Mouse (Mus musculus) intestine, postnatal 0 days (tissue): ENCODE data around the gene Gpsm3. TPM values are rescaled to one million over a fixed set of nuclear protein-coding genes. Genes with fewer than 3 reads are reported as not detected.

Source experiments
- ATAC-seq: fragments of 200-750 bp; cut with Nextera tagmentation; 2 replicates; pipeline ENCODE4 v1.8.0; 2017; ENCODE audit warnings: mild to moderate bottlenecking, moderate TSS enrichment, moderate library complexity
- H3K27ac ChIP-seq: fragments of 300-500 bp; sonication (generic); 2 replicates; pipeline ENCODE4 v1.5.1; 2014; ENCODE audit warnings: mild to moderate bottlenecking, low read depth, low read length, moderate library complexity
- H3K27me3 ChIP-seq: fragments of 300-500 bp; sonication (generic); replicated peaks from 2 replicates; pipeline ENCODE4 v1.6.1; 2014; ENCODE audit warnings: low read length, mixed read lengths; ENCODE audit not compliant: control insufficient read depth, insufficient read depth
- H3K36me3 ChIP-seq: fragments of 300-500 bp; sonication (generic); 2 replicates; pipeline ENCODE4 v1.6.1; 2014; ENCODE audit warnings: mild to moderate bottlenecking, moderate library complexity; ENCODE audit not compliant: control insufficient read depth, insufficient read depth
- H3K4me1 ChIP-seq: fragments of 300-500 bp; sonication (generic); replicated peaks from 2 replicates; pipeline ENCODE4 v1.6.1; 2014; ENCODE audit warnings: antibody characterized with exemption, low read length, mixed read lengths; ENCODE audit not compliant: control insufficient read depth, insufficient read depth
- H3K4me2 ChIP-seq: fragments of 300-500 bp; sonication (generic); replicated peaks from 2 replicates; pipeline ENCODE4 v1.6.1; 2014; ENCODE audit warnings: low read depth, mild to moderate bottlenecking, moderate library complexity
- H3K4me3 ChIP-seq: fragments of 300-500 bp; sonication (generic); 2 replicates; pipeline ENCODE4 v1.5.1; 2014; ENCODE audit warnings: low read depth, low read length
- H3K9ac ChIP-seq: fragments of 300-500 bp; sonication (generic); 2 replicates; pipeline ENCODE4 v1.6.1; 2014; ENCODE audit warnings: mild to moderate bottlenecking, low read depth, low read length
- H3K9me3 ChIP-seq: fragments of 300-500 bp; sonication (generic); 2 replicates; pipeline ENCODE4 v1.6.1; 2016; ENCODE audit warnings: mixed run types; ENCODE audit not compliant: control insufficient read depth
- CTCF ChIP-seq: sonication (generic); IDR thresholded peaks from 2 replicates; pipeline ENCODE4 v1.5.1; 2016; ENCODE audit warnings: low read depth, mild to moderate bottlenecking, control low read depth, antibody characterized with exemption, moderate library complexity
- WGBS: fragments of 180-500 bp; shearing (Covaris S2); extraction: QIAGEN DNeasy Blood & Tissue Kit; methylation state at CpG from one replicate; pipeline ENCODE4 v1.1.7; 2014; 5-methylcytosine and 5-hydroxymethylcytosine counted together
- polyA plus RNA-seq: library from polyadenylated mRNA; unstranded; fragments of >200 nt; fragmentation: Nextera tagmentation; extraction: Ambion mirVana; gene quantifications from 2 replicates; pipeline ENCODE4 v1.2.1, GENCODE M21; 2015

Gpsm3 gene
- polyA plus RNA-seq, 1 experiment from 2014 or later, result 8.6 TPM

- no peak for TF ChIP-seq CTCF
- H3K36me3 ChIP-seq, result peaks cover 39% of the 10 kb centered on the region
- peak overlapping the region; percentile 7; the same call in 1 of the 2 replicates for H3K27ac ChIP-seq
- no peak overlapping the region for H3K4me3 ChIP-seq
- H3K27me3 ChIP-seq, result no peaks in the 10 kb centered on the region
- no peak overlapping the region for H3K9ac ChIP-seq
- H3K9me3 ChIP-seq, result no peaks in the 10 kb centered on the region
- 60% methylated on average over 7 of the region's 7 CpGs for WGBS
- 0 out of 2 replicates have a peak, but pooled peaks cover 7% of the 10 kb centered on the region for H3K4me1 ChIP-seq
- no peak overlapping the region for H3K4me2 ChIP-seq
- no peak for ATAC-seq
Observed at GRCm38 (mm10) chr17:34607997-34608396, 18.4 kb downstream of the Gpsm3 start.

- no peaks in the 10 kb centered on the region for H3K27me3 ChIP-seq
- H3K9ac ChIP-seq, result no peak overlapping the region
- peaks cover 62% of the 10 kb centered on the region for H3K36me3 ChIP-seq
- H3K4me3 ChIP-seq, result no peak overlapping the region
- 95% methylated on average over 8 of the region's 8 CpGs for WGBS
- no peak for TF ChIP-seq CTCF
- H3K4me2 ChIP-seq, result no peak overlapping the region
- no peak overlapping the region for H3K27ac ChIP-seq
- H3K9me3 ChIP-seq, result no peaks in the 10 kb centered on the region
- ATAC-seq, result no peak
- H3K4me1 ChIP-seq, result 0 out of 2 replicates have a peak, but pooled peaks cover 5% of the 10 kb centered on the region
Observed at GRCm38 (mm10) chr17:34611050-34611449, 21.4 kb downstream of the Gpsm3 start.

- Histone ChIP-seq H3K27me3 (no peaks in the 10 kb centered on the region), H3K4me3 (no peak overlapping the region), H3K4me2 (no peak overlapping the region), H3K9me3 (no peaks in the 10 kb centered on the region), H3K9ac (no peak overlapping the region), H3K27ac (no peak overlapping the region; the same call in 1 of the 2 replicates), H3K36me3 (peaks cover 78% of the 10 kb centered on the region), H3K4me1 (no peaks in the 10 kb centered on the region)
- WGBS, result 79% methylated on average over 11 of the region's 11 CpGs
- no peak for ATAC-seq
- no peak for TF ChIP-seq CTCF
Observed at GRCm38 (mm10) chr17:34613054-34613645, 23.5 kb downstream of the Gpsm3 start.

- Histone ChIP-seq H3K4me1 (no peaks in the 10 kb centered on the region), H3K9me3 (no peaks in the 10 kb centered on the region), H3K4me2 (no peak overlapping the region), H3K27me3 (no peaks in the 10 kb centered on the region), H3K36me3 (peaks cover 74% of the 10 kb centered on the region), H3K4me3 (no peak overlapping the region), H3K27ac (no peak overlapping the region), H3K9ac (no peak overlapping the region)
- no peak for ATAC-seq
- 93% methylated on average over 10 of the region's 10 CpGs for WGBS
- TF ChIP-seq CTCF, result no peak
Observed at GRCm38 (mm10) chr17:34613830-34614229, 24.2 kb downstream of the Gpsm3 start.

- H3K36me3 ChIP-seq, result peaks cover 70% of the 10 kb centered on the region
- no peaks in the 10 kb centered on the region for H3K4me1 ChIP-seq
- no peak within 1 kb of the TSS for H3K4me2 ChIP-seq
- ATAC-seq, result no peak
- H3K9ac ChIP-seq, result no peak within 1 kb of the TSS
- H3K9me3 ChIP-seq, result no peaks in the 10 kb centered on the region
- no peak within 1 kb of the TSS for H3K4me3 ChIP-seq
- WGBS, result 85% methylated on average over 6 of the region's 6 CpGs
- no peak for TF ChIP-seq CTCF
- no peak within 1 kb of the TSS for H3K27ac ChIP-seq
- H3K27me3 ChIP-seq, result no peaks in the 10 kb centered on the region
Observed at GRCm38 (mm10) chr17:34615871-34616270, 26.3 kb downstream of the Gpsm3 start, which contains the start of gene Egfl8. Gene Egfl8 (minus strand): TSS chr17:34615971.

GRCm38 (mm10) chr17:34618999-34619398 lies 29.4 kb downstream of the Gpsm3 start:
- ATAC-seq, result peak; percentile 29
- peak; percentile 90 for TF ChIP-seq CTCF
- Histone ChIP-seq H3K27ac (no peak overlapping the region), H3K9ac (no peak overlapping the region), H3K4me1 (no peaks in the 10 kb centered on the region), H3K4me3 (no peak overlapping the region), H3K4me2 (no peak overlapping the region), H3K27me3 (no peaks in the 10 kb centered on the region), H3K36me3 (peaks cover 62% of the 10 kb centered on the region), H3K9me3 (no peaks in the 10 kb centered on the region)
- 15% methylated on average over 6 of the region's 6 CpGs for WGBS
